Mouse (Mus musculus) heart, adult 11 months (tissue): Measurements from ENCODE around the gene Erv3.

ENCODE experiments used
- DNase-seq: peaks from one replicate; pipeline ENCODE4 v3.0.0; 2022

The Erv3 gene

GRCm38 (mm10) chr2:131821708-131821990 is 37.9 kb downstream of the Erv3 start:
- no peak for DNase-seq

- DNase-seq = peak; percentile 93
These were observed 38.4 kb downstream of the Erv3 start for GRCm38 (mm10) chr2:131820932-131821707.

GRCm38 (mm10) chr2:131820088-131820675 is 39.4 kb downstream of the Erv3 start:
- DNase-seq = peak; percentile 90

GRCm38 (mm10) chr2:131814327-131814726 is 45.2 kb downstream of the Erv3 start:
- peak; percentile 63 for DNase-seq

GRCm38 (mm10) chr2:131813437-131813836 is 46.1 kb downstream of the Erv3 start:
- DNase-seq = peak; percentile 71

- peak; percentile 95 for DNase-seq
These were observed 46.9 kb downstream of the Erv3 start for GRCm38 (mm10) chr2:131812480-131813137.

- peak; percentile 74 for DNase-seq
These were observed 47.9 kb downstream of the Erv3 start for GRCm38 (mm10) chr2:131811607-131812006.

GRCm38 (mm10) chr2:131808856-131809255 is 50.7 kb downstream of the Erv3 start:
- DNase-seq = peak; percentile 78

- no peak for DNase-seq
These were observed 51.9 kb downstream of the Erv3 start for GRCm38 (mm10) chr2:131807660-131808059.

- peak; percentile 70 for DNase-seq
These were observed 52.7 kb downstream of the Erv3 start for GRCm38 (mm10) chr2:131806863-131807262.

GRCm38 (mm10) chr2:131805306-131805705 is 54.2 kb downstream of the Erv3 start:
- DNase-seq = peak; percentile 52

- DNase-seq = no peak
These were observed 55.7 kb downstream of the Erv3 start for GRCm38 (mm10) chr2:131803801-131804200.
